Mouse (Mus musculus) lung, adult 10 weeks (tissue): ENCODE data around the gene Adgrl3. TPM values are rescaled to one million over a fixed set of nuclear protein-coding genes. Genes with fewer than 3 reads are reported as not detected.

Experiments used
- polyA plus RNA-seq: library from polyadenylated mRNA; stranded (reverse); fragments of 350-450 nt; fragmentation: Illumina TruSeq; extraction: RNeasy Lipid Tissue Mini Kit (QIAGEN cat#74804); gene quantifications from one replicate; pipeline ENCODE4 v1.2.3, GENCODE M21; 2014; ENCODE audit warnings: low read depth, low replicate concordance; ENCODE audit not compliant: insufficient read depth

Gene Adgrl3
- polyA plus RNA-seq, result 12.1 TPM

GRCm38 (mm10) chr5:81019590-81020254 lies at the start of gene Adgrl3:
Gene Adgrl3 (plus strand): TSS chr5:81020138.

